Mouse (Mus musculus): ENCODE results near the gene Rffl. TPM values are rescaled to one million over a fixed set of nuclear protein-coding genes. Genes with fewer than 3 reads are reported as not detected.

Gene Rffl
- polyA plus RNA-seq, 2 experiments: 12.9 to 19.0 TPM

DNA sequence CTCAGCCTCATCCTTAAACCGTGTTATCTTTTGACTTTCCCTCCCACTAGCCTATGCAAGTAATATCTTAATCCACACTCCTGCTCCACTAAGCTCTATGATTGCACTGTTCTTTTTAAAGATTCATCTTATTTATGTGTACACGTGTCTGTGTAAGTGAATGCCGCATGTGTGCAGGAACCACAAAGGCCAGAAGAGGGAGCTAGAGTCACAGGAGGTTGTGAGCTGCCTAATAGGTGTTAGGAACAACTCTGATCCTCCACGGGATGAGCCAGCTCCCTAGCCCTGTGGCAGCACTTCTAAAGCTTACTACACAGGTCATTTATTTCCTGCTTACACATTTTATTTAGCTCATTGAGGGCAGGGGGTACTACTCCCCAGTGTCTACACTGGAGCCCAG is 51.7 kb downstream of the Rffl start:
- peak; percentile 67 to 76 (median 69) for DNase-seq (ENCODE audit: low read depth in 3 of 3, low spot score in 3 of 3)
- H3K4me1 ChIP-seq (replicated peaks; ENCODE audit: control insufficient read depth in 2 of 2, insufficient read depth in 2 of 2, low read length in 1 of 2): peaks cover 0 to 13% of the 10 kb centered on the region in 2 experiments; a peak in 3 of 4 replicates
- TF ChIP-seq CTCF (IDR thresholded peaks at IDR 0.05; ENCODE audit: low read depth) (peak; percentile 96), EP300 (IDR thresholded peaks at IDR 0.05; ENCODE audit: low read depth) (no peak)
- no peak overlapping the region for H3K27ac ChIP-seq
- H3K9ac ChIP-seq (replicated peaks): no peak overlapping the region
- H3K27me3 ChIP-seq (ENCODE audit: control insufficient read depth, insufficient read depth, low read length): no peaks in the 10 kb centered on the region
- no peak overlapping the region for H3K4me3 ChIP-seq (ENCODE audit: insufficient read depth in 1 of 2, low read depth in 2 of 2, low read length in 2 of 2)
- no peak overlapping the region for H3K4me2 ChIP-seq (ENCODE audit: low read depth)
- H3K9me3 ChIP-seq (ENCODE audit: control insufficient read depth, low read length): no peaks in the 10 kb centered on the region
- H3K36me3 ChIP-seq (replicated peaks; ENCODE audit: control insufficient read depth, insufficient read depth, low read depth): peaks cover 7% of the 10 kb centered on the region
- WGBS (ENCODE audit: insufficient replicate concordance): 27% methylated on average over 4 of the region's 4 CpGs
- ATAC-seq (ENCODE audit: insufficient read depth): peak; percentile 65; the same call in 1 of the 2 replicates

DNA sequence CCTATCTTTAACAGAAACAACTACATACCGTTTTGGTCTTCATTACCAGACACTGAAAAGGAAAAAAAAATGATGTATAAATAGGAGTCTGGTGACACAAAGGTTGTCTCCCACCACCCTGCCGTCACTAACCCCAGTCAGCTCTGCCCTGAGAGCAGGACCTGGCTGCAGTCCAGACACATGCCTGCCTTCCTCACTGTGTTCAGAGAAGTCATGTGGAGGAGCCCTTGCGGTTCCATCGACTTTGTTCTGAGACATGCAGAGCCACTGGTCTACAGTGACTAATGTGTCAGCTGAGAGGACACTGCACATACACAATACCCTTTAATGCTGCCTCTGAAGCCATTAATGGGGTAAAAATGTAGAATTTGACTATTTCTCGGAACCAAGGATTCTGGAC is 62.5 kb downstream of the Rffl start:
- H3K9me3 ChIP-seq (ENCODE audit: control insufficient read depth, low read length): no peaks in the 10 kb centered on the region
- TF ChIP-seq EP300 (IDR thresholded peaks at IDR 0.05; ENCODE audit: low read depth) (no peak), CTCF (IDR thresholded peaks at IDR 0.05; ENCODE audit: low read depth) (no peak)
- H3K9ac ChIP-seq (replicated peaks): no peak overlapping the region
- WGBS (ENCODE audit: insufficient replicate concordance): 88% methylated on average over 5 of the region's 5 CpGs
- DNase-seq (ENCODE audit: low read depth in 3 of 3, low spot score in 3 of 3) (no peak), ATAC-seq (ENCODE audit: insufficient read depth) (no peak)
- H3K27me3 ChIP-seq (ENCODE audit: control insufficient read depth, insufficient read depth, low read length): no peaks in the 10 kb centered on the region
- no peaks in the 10 kb centered on the region for H3K4me1 ChIP-seq (replicated peaks; ENCODE audit: control insufficient read depth in 2 of 2, insufficient read depth in 2 of 2, low read length in 1 of 2)
- no peak overlapping the region for H3K4me2 ChIP-seq (ENCODE audit: low read depth)
- peaks cover 40% of the 10 kb centered on the region for H3K36me3 ChIP-seq (replicated peaks; ENCODE audit: control insufficient read depth, insufficient read depth, low read depth)
- no peak overlapping the region for H3K4me3 ChIP-seq (ENCODE audit: insufficient read depth in 1 of 2, low read depth in 2 of 2, low read length in 2 of 2)
- no peak overlapping the region for H3K27ac ChIP-seq

DNA sequence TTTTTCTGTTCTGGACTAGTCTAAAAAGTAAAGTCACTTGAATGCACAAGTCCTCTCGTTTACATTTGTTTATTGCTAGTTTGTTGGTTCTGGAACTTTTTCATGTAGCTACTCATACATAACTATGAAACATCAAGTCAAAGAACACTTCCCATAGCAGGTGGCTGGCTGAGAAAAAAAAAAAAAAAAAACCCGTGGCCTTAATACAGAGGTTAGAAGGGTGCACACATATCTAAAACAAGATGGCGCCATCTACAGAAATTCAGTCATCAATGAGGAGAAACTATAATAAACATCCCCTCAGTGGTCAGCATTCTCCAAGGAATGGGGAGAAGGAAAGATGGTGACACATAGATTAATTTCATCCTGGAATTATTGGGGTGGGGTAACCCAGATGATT is 63.6 kb downstream of the Rffl start:
- H3K27ac ChIP-seq: no peak overlapping the region
- H3K4me3 ChIP-seq (ENCODE audit: insufficient read depth in 1 of 2, low read depth in 2 of 2, low read length in 2 of 2): no peak overlapping the region
- TF ChIP-seq CTCF (IDR thresholded peaks at IDR 0.05; ENCODE audit: low read depth): no peak
- TF ChIP-seq EP300 (IDR thresholded peaks at IDR 0.05; ENCODE audit: low read depth): no peak
- 72% methylated on average over 3 of the region's 3 CpGs for WGBS (ENCODE audit: insufficient replicate concordance)
- no peak for ATAC-seq (ENCODE audit: insufficient read depth)
- H3K9me3 ChIP-seq (ENCODE audit: control insufficient read depth, low read length): no peaks in the 10 kb centered on the region
- no peaks in the 10 kb centered on the region for H3K27me3 ChIP-seq (ENCODE audit: control insufficient read depth, insufficient read depth, low read length)
- H3K4me2 ChIP-seq (ENCODE audit: low read depth): no peak overlapping the region
- DNase-seq (ENCODE audit: low read depth in 3 of 3, low spot score in 3 of 3): no peak
- H3K9ac ChIP-seq (replicated peaks): no peak overlapping the region
- no peaks in the 10 kb centered on the region for H3K4me1 ChIP-seq (replicated peaks; ENCODE audit: control insufficient read depth in 2 of 2, insufficient read depth in 2 of 2, low read length in 1 of 2)
- peaks cover 43% of the 10 kb centered on the region for H3K36me3 ChIP-seq (replicated peaks; ENCODE audit: control insufficient read depth, insufficient read depth, low read depth)

DNA sequence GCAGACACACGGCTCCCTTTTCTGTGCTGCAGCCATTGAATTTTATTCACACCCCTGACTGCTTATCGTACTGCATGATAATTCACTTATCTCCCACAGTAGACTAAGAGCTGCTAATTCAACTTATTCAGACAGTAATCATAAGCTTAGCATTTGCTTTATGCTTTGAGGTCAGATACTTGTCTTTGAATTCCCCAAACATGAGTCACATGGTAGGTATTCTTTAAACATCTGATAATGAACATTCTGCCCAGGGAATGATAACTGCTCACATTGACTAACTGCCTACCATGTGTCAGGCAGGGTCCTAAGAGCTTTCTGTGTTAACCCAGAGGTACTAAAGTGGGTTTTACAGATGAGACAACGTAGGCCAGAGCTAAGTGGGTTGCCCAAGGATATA is 64.4 kb downstream of the Rffl start:
- DNase-seq (ENCODE audit: low read depth in 3 of 3, low spot score in 3 of 3): no peak
- 59% methylated on average over 3 of the region's 3 CpGs for WGBS (ENCODE audit: insufficient replicate concordance)
- no peak for ATAC-seq (ENCODE audit: insufficient read depth)
- Histone ChIP-seq H3K4me1 (replicated peaks; ENCODE audit: control insufficient read depth in 2 of 2, insufficient read depth in 2 of 2, low read length in 1 of 2) (no peaks in the 10 kb centered on the region), H3K9ac (replicated peaks) (no peak overlapping the region), H3K27ac (no peak overlapping the region), H3K4me3 (ENCODE audit: insufficient read depth in 1 of 2, low read depth in 2 of 2, low read length in 2 of 2) (no peak overlapping the region), H3K9me3 (ENCODE audit: control insufficient read depth, low read length) (no peaks in the 10 kb centered on the region), H3K27me3 (ENCODE audit: control insufficient read depth, insufficient read depth, low read length) (no peaks in the 10 kb centered on the region), H3K4me2 (ENCODE audit: low read depth) (no peak overlapping the region), H3K36me3 (replicated peaks; ENCODE audit: control insufficient read depth, insufficient read depth, low read depth) (peaks cover 37% of the 10 kb centered on the region)
- no peak for TF ChIP-seq EP300 (IDR thresholded peaks at IDR 0.05; ENCODE audit: low read depth)
- no peak for TF ChIP-seq CTCF (IDR thresholded peaks at IDR 0.05; ENCODE audit: low read depth)

DNA sequence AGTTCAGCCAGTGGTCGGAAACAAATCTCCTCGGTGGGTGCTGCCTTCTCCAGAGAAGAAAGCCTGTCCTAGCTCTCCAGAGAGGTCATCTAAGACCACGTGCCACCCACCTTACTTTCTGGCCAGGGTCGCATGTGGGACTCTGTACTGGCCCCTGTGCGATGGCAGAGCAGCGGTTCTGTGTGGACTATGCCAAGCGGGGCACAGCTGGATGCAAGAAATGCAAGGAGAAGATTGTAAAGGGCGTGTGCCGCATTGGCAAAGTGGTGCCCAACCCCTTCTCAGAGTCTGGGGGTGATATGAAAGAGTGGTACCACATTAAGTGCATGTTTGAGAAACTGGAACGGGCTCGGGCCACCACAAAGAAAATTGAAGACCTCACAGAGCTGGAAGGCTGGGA is 87.6 kb downstream of the Rffl start:
- Histone ChIP-seq H3K4me2 (ENCODE audit: low read depth) (no peak overlapping the region), H3K27ac (no peak overlapping the region), H3K27me3 (ENCODE audit: control insufficient read depth, insufficient read depth, low read length) (no peaks in the 10 kb centered on the region), H3K4me3 (ENCODE audit: insufficient read depth in 1 of 2, low read depth in 2 of 2, low read length in 2 of 2) (no peak overlapping the region), H3K9me3 (ENCODE audit: control insufficient read depth, low read length) (no peaks in the 10 kb centered on the region), H3K4me1 (replicated peaks; ENCODE audit: control insufficient read depth in 2 of 2, insufficient read depth in 2 of 2, low read length in 1 of 2) (peaks cover 5 to 13% of the 10 kb centered on the region in 2 experiments), H3K36me3 (replicated peaks; ENCODE audit: control insufficient read depth, insufficient read depth, low read depth) (peaks cover 7% of the 10 kb centered on the region), H3K9ac (replicated peaks) (no peak overlapping the region)
- WGBS (ENCODE audit: insufficient replicate concordance): 81% methylated on average over 11 of the region's 11 CpGs
- no peak for TF ChIP-seq EP300 (IDR thresholded peaks at IDR 0.05; ENCODE audit: low read depth)
- ATAC-seq (ENCODE audit: insufficient read depth) (no peak), DNase-seq (ENCODE audit: low read depth in 3 of 3, low spot score in 3 of 3) (no peak)
